Mouse (Mus musculus): ENCODE data around the gene Pde4d. TPM values are rescaled to one million over a fixed set of nuclear protein-coding genes. Genes with fewer than 3 reads are reported as not detected.

The Pde4d gene
- total and polyA plus RNA-seq, 3 experiments, result 18.5 to 18.8 TPM; not detected in 1

DNA sequence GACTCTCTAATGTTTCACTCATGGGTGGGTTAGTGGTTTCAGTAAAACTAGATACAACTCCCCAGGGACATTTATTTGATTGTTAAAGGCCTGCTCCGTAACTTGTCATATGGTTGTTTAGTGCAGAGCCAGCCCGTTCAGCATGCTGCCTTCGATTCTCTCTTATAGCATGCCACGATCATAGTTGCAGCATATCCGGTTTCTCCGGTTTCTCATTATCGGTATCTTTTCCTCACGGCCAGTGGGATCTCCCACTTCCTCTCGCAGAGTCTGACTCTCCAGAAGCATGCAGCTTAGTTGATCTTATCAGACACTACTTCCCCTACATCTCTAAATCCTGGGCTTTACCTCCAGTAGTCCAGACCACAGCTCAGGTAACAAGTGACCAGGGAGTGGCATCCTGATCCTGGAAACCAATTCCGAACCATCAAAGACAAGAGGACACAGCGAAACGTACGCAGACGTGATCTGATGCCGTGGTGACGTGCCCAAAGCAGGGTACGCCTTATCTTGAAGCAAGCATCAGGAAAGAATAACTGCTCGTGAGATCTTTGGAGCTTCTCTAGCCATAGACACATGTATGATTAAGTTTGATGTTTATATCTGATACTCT is 782.2 kb downstream of the Pde4d start:
- Histone ChIP-seq H3K27ac (ENCODE audit: control insufficient read depth, low read depth, low read length) (no peak overlapping the region), H3K79me2 (ENCODE audit: control insufficient read depth, insufficient read depth, low read length, poor library complexity) (no peaks in the 10 kb centered on the region), H3K4me3 (ENCODE audit: control insufficient read depth in 1 of 2, insufficient read depth in 1 of 2, low read depth in 2 of 2, low read length in 2 of 2) (no peak overlapping the region), H3K27me3 (ENCODE audit: control insufficient read depth in 1 of 2, insufficient read depth in 2 of 2, low read length in 2 of 2) (no peaks in the 10 kb centered on the region), H3K9ac (ENCODE audit: control insufficient read depth, low read depth, low read length, poor library complexity, severe bottlenecking) (no peak overlapping the region), H3K36me3 (ENCODE audit: control insufficient read depth in 1 of 2, insufficient read depth in 2 of 2, low read length in 2 of 2) (no peaks in the 10 kb centered on the region; a peak in 1 of 4 replicates), H3K9me3 (replicated peaks; ENCODE audit: insufficient read depth, low read length) (no peaks in the 10 kb centered on the region), H3K4me1 (ENCODE audit: control insufficient read depth in 1 of 2, insufficient read depth in 2 of 2, low read length in 2 of 2) (peaks cover 0 to 8% of the 10 kb centered on the region in 2 experiments; a peak in 2 of 4 replicates)
- no peak for DNase-seq (ENCODE audit: low read depth, low spot score)
- TF ChIP-seq EP300 (IDR thresholded peaks at IDR 0.05; ENCODE audit: low read depth in 1 of 2, low read length in 2 of 2) (no peak), ETS1 (IDR thresholded peaks at IDR 0.05; ENCODE audit: low read depth, low read length) (no peak), GATA1 (IDR thresholded peaks at IDR 0.05; ENCODE audit: low read depth, low read length) (no peak), POLR2AphosphoS5 (IDR thresholded peaks at IDR 0.05; ENCODE audit: borderline replicate concordance, low read depth, low read length) (no peak), GABPA (IDR thresholded peaks at IDR 0.05; ENCODE audit: low read depth, low read length) (no peak), CHD2 (IDR thresholded peaks at IDR 0.05; ENCODE audit: low read length) (no peak), ELF1 (IDR thresholded peaks at IDR 0.05; ENCODE audit: low read depth, low read length) (no peak), RAD21 (IDR thresholded peaks at IDR 0.05; ENCODE audit: low read depth, low read length) (no peak), MAFK (IDR thresholded peaks at IDR 0.05; ENCODE audit: borderline replicate concordance, low read depth, low read length) (no peak), TBP (IDR thresholded peaks at IDR 0.05; ENCODE audit: low read depth, low read length) (no peak), TAL1 (IDR thresholded peaks at IDR 0.05; ENCODE audit: low read length) (no peak)

GRCm38 (mm10) chr13:109232531-109232930 is 782.8 kb downstream of the Pde4d start:
- Histone ChIP-seq H3K27ac (ENCODE audit: control insufficient read depth, low read depth, low read length) (no peak overlapping the region), H3K4me1 (ENCODE audit: control insufficient read depth in 1 of 2, insufficient read depth in 2 of 2, low read length in 2 of 2) (peaks cover 0 to 8% of the 10 kb centered on the region in 2 experiments; a peak in 2 of 4 replicates), H3K36me3 (ENCODE audit: control insufficient read depth in 1 of 2, insufficient read depth in 2 of 2, low read length in 2 of 2) (no peaks in the 10 kb centered on the region; a peak in 1 of 4 replicates), H3K79me2 (ENCODE audit: control insufficient read depth, insufficient read depth, low read length, poor library complexity) (no peaks in the 10 kb centered on the region), H3K9me3 (replicated peaks; ENCODE audit: insufficient read depth, low read length) (no peaks in the 10 kb centered on the region), H3K4me3 (ENCODE audit: control insufficient read depth in 1 of 2, insufficient read depth in 1 of 2, low read depth in 2 of 2, low read length in 2 of 2) (no peak overlapping the region), H3K9ac (ENCODE audit: control insufficient read depth, low read depth, low read length, poor library complexity, severe bottlenecking) (no peak overlapping the region), H3K27me3 (ENCODE audit: control insufficient read depth in 1 of 2, insufficient read depth in 2 of 2, low read length in 2 of 2) (no peaks in the 10 kb centered on the region)
- no peak for DNase-seq (ENCODE audit: low read depth, low spot score)
- TF ChIP-seq CTCF (IDR thresholded peaks at IDR 0.05 in 2 of 3, conservative IDR thresholded peaks at IDR 0.05 in 1 of 3; ENCODE audit: control insufficient read depth in 1 of 3, insufficient read depth in 1 of 3, low read depth in 2 of 3, low read length in 3 of 3, poor library complexity in 1 of 3, severe bottlenecking in 1 of 3), result no peak
- no peak for TF ChIP-seq KAT2A (conservative IDR thresholded peaks at IDR 0.05; ENCODE audit: low read depth, low read length)
- TF ChIP-seq TAL1 (IDR thresholded peaks at IDR 0.05; ENCODE audit: low read length), result no peak
- TF ChIP-seq MAZ (IDR thresholded peaks at IDR 0.05; ENCODE audit: low read depth, low read length), result no peak
- no peak for TF ChIP-seq NRF1 (IDR thresholded peaks at IDR 0.05; ENCODE audit: insufficient read depth, low read depth, low read length, poor library complexity, severe bottlenecking)
- no peak for TF ChIP-seq POLR2A (IDR thresholded peaks at IDR 0.05; ENCODE audit: control insufficient read depth in 1 of 2, insufficient read depth in 1 of 2, low read depth in 1 of 2, low read length in 2 of 2, poor library complexity in 1 of 2)
- no peak for TF ChIP-seq USF1 (IDR thresholded peaks at IDR 0.05; ENCODE audit: low read depth, low read length)
- no peak for TF ChIP-seq TBP (IDR thresholded peaks at IDR 0.05; ENCODE audit: low read depth, low read length)
- no peak for TF ChIP-seq BHLHE40 (IDR thresholded peaks at IDR 0.05; ENCODE audit: borderline replicate concordance, low read depth, low read length)
- TF ChIP-seq ZMIZ1 (IDR thresholded peaks at IDR 0.05; ENCODE audit: low read depth, low read length), result no peak
- TF ChIP-seq ZC3H11A (IDR thresholded peaks at IDR 0.05; ENCODE audit: low read depth, low read length), result no peak
- TF ChIP-seq POLR2AphosphoS2 (IDR thresholded peaks at IDR 0.05; ENCODE audit: low read length), result no peak

Measured in MEL (cell line).